Mouse (Mus musculus) stomach, embryonic 14.5 days (tissue): Measurements from ENCODE around the gene Xpo4. TPM values are rescaled to one million over a fixed set of nuclear protein-coding genes. Genes with fewer than 3 reads are reported as not detected.
A peak's percentile ranks its signal among the peaks of the same experiment; 100 is the strongest.

Experiments used
- ATAC-seq: fragments of 200-750 bp; cut with Nextera tagmentation; 2 replicates; pipeline ENCODE4 v1.8.0; 2017; ENCODE audit warnings: low read depth, moderate TSS enrichment; ENCODE audit not compliant: insufficient number of reproducible peaks, insufficient read depth, low FRiP score
- H3K27ac ChIP-seq: fragments of 300-500 bp; sonication (generic); 2 replicates; pipeline ENCODE4 v1.5.1; 2014; ENCODE audit warnings: mild to moderate bottlenecking, low read length, moderate library complexity, mixed read lengths
- H3K27me3 ChIP-seq: fragments of 300-500 bp; sonication (generic); 2 replicates; pipeline ENCODE4 v1.6.1; 2014; ENCODE audit warnings: low read length, control low read depth, mixed read lengths; ENCODE audit not compliant: control insufficient read depth, insufficient read depth
- H3K36me3 ChIP-seq: fragments of 300-500 bp; sonication (generic); 2 replicates; pipeline ENCODE4 v1.6.1; 2014; ENCODE audit warnings: mild to moderate bottlenecking, control low read depth, low read length, moderate library complexity, mixed read lengths; ENCODE audit not compliant: control insufficient read depth, insufficient read depth
- H3K4me1 ChIP-seq: fragments of 300-500 bp; sonication (generic); 2 replicates; pipeline ENCODE4 v1.6.1; 2014; ENCODE audit warnings: low read length, control low read depth, mixed read lengths; ENCODE audit not compliant: control insufficient read depth, insufficient read depth
- H3K4me2 ChIP-seq: fragments of 300-500 bp; sonication (generic); replicated peaks from 2 replicates; pipeline ENCODE4 v1.6.1; 2014; ENCODE audit warnings: low read depth, low read length, control low read depth
- H3K4me3 ChIP-seq: fragments of 300-500 bp; sonication (generic); 2 replicates; pipeline ENCODE4 v1.5.1; 2014; ENCODE audit warnings: low read depth, low read length, control low read depth
- H3K9ac ChIP-seq: fragments of 300-500 bp; sonication (generic); replicated peaks from 2 replicates; pipeline ENCODE4 v1.6.1; 2014; ENCODE audit warnings: low read depth, mild to moderate bottlenecking, control low read depth, low read length, moderate library complexity, mixed read lengths
- H3K9me3 ChIP-seq: fragments of 300-500 bp; sonication (generic); 2 replicates; pipeline ENCODE4 v1.6.1; 2016; ENCODE audit warnings: low read depth, low read length, control low read depth; ENCODE audit not compliant: control insufficient read depth
- WGBS: fragments of 180-500 bp; shearing (Covaris S2); extraction: QIAGEN DNeasy Blood & Tissue Kit; methylation state at CpG from one replicate; pipeline ENCODE4 v1.1.7; 2014; 5-methylcytosine and 5-hydroxymethylcytosine counted together
- polyA plus RNA-seq: library from polyadenylated mRNA; unstranded; fragments of >200 nt; fragmentation: Nextera tagmentation; extraction: Ambion mirVana; gene quantifications from 2 replicates; pipeline ENCODE4 v1.2.1, GENCODE M21; 2014

Xpo4 gene
- 36.1 and 36.2 TPM in 2 replicates for polyA plus RNA-seq

GRCm38 (mm10) chr14:57664822-57665627 is at the start of gene Xpo4:
Xpo4 (minus strand) TSS chr14:57665430.
- WGBS, result under 1% methylated on average over 79 of the region's 80 CpGs
- no peaks in the 10 kb centered on the region for H3K9me3 ChIP-seq
- H3K4me3 ChIP-seq, result peak within 1 kb of the TSS; percentile 86
- H3K9ac ChIP-seq, result peak within 1 kb of the TSS; percentile 91
- no peaks in the 10 kb centered on the region for H3K36me3 ChIP-seq
- peak within 1 kb of the TSS; percentile 59 for H3K4me2 ChIP-seq
- no peaks in the 10 kb centered on the region for H3K27me3 ChIP-seq
- peak; percentile 93 for ATAC-seq
- H3K4me1 ChIP-seq, result peaks cover 6% of the 10 kb centered on the region; the same call in 1 of the 2 replicates
- peak within 1 kb of the TSS; percentile 90 for H3K27ac ChIP-seq

- WGBS, result 97% methylated on average over 1 of the region's 1 CpGs
- Histone ChIP-seq H3K4me1 (peaks cover 13% of the 10 kb centered on the region), H3K4me2 (no peak overlapping the region), H3K27me3 (no peaks in the 10 kb centered on the region), H3K27ac (no peak overlapping the region), H3K4me3 (no peak overlapping the region), H3K9me3 (no peaks in the 10 kb centered on the region), H3K9ac (no peak overlapping the region), H3K36me3 (no peaks in the 10 kb centered on the region)
- ATAC-seq, result no peak
These were observed 47.7 kb upstream of the Xpo4 start for GRCm38 (mm10) chr14:57712884-57713283.

GRCm38 (mm10) chr14:57711059-57711458 is 45.8 kb upstream of the Xpo4 start:
- H3K4me1 ChIP-seq, result peaks cover 20% of the 10 kb centered on the region
- H3K27me3 ChIP-seq, result no peaks in the 10 kb centered on the region
- no peak overlapping the region for H3K4me2 ChIP-seq
- H3K36me3 ChIP-seq, result peaks cover under 1% of the 10 kb centered on the region; the same call in 1 of the 2 replicates
- H3K9me3 ChIP-seq, result no peaks in the 10 kb centered on the region
- H3K4me3 ChIP-seq, result no peak overlapping the region
- no peak overlapping the region for H3K9ac ChIP-seq
- WGBS, result 75% methylated on average over 6 of the region's 6 CpGs
- no peak overlapping the region for H3K27ac ChIP-seq
- no peak for ATAC-seq

GRCm38 (mm10) chr14:57709171-57709570 is 43.9 kb upstream of the Xpo4 start:
- no peak for ATAC-seq
- Histone ChIP-seq H3K4me3 (no peak overlapping the region), H3K9ac (no peak overlapping the region), H3K4me2 (no peak overlapping the region), H3K27ac (no peak overlapping the region), H3K27me3 (no peaks in the 10 kb centered on the region), H3K4me1 (peaks cover 20% of the 10 kb centered on the region), H3K9me3 (no peaks in the 10 kb centered on the region), H3K36me3 (peaks cover 3% of the 10 kb centered on the region)
- WGBS, result 59% methylated on average over 10 of the region's 10 CpGs

DNA sequence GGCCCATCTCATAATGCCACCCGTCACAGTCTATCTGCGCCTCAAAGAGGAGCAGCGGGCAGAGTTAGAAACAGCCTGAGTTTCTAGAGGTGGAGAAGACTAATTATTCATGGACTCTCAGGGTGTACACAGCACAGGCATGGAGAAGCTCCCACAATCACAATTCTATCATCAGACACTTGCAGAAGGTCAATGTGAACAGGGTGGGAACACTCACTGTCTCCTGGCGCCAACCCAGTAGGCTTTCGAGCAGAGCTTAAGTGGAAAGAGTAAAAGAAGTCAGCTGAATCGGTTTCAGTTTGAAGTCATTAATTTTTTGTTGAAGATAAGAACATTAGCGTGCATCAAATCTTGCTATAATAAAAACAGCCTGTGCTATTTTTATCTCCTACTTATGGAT is 43.4 kb upstream of the Xpo4 start:
- Histone ChIP-seq H3K9ac (no peak overlapping the region), H3K9me3 (no peaks in the 10 kb centered on the region), H3K36me3 (peaks cover 3% of the 10 kb centered on the region), H3K4me3 (no peak overlapping the region), H3K4me2 (no peak overlapping the region), H3K4me1 (peaks cover 20% of the 10 kb centered on the region), H3K27ac (no peak overlapping the region), H3K27me3 (no peaks in the 10 kb centered on the region)
- no peak for ATAC-seq
- WGBS, result 66% methylated on average over 7 of the region's 7 CpGs

DNA sequence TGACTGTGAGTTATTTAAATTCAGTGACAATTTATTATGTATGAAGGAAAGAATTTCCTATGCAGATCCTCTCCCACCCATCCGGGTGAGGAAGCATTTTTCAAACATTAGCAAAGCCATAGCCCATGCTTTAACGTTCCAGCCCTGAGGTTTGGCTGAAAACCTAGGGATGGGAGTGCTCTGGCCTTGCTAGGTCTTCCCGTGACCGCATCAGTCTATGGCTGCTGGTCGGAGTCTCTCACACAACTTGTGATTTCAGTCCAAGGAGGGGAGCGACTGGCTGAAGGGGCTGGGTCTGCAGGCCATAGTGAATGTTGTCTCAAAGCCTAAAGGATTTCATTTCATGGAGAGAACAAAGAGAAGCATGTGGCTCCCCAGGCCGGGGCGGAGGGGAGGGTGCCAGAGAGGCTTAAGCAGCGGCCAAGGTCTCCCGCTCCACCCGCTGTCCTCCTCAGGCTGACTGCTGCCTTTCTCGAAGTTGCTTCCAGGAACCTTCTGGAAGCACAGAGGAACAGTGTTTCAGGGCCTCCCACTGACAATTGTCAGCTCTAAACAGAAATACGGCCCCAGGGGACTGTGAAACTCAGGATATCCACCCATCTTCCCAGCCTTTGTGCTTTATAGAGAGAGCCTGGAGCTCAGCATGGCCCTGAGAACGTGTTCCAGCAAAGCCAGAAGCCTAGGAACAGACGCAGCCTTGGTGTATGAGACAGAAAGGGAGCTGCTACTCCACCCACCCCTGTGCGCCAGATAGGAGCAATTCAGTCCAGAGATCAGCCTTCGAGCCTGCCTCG is 42.1 kb upstream of the Xpo4 start:
- WGBS, result 58% methylated on average over 18 of the region's 18 CpGs
- no peak overlapping the region for H3K9ac ChIP-seq
- ATAC-seq, result no peak

GRCm38 (mm10) chr14:57706760-57707099 is 41.5 kb upstream of the Xpo4 start:
- peak overlapping the region; percentile 61; the same call in 1 of the 2 replicates for H3K27ac ChIP-seq
- 81% methylated on average over 4 of the region's 4 CpGs for WGBS

More for the DNA sequence above, 42.1 kb upstream of the Xpo4 start:
- no peak overlapping the region for H3K4me2 ChIP-seq
- no peaks in the 10 kb centered on the region for H3K9me3 ChIP-seq
- no peak overlapping the region for H3K4me3 ChIP-seq
- peak overlapping the region; percentile 61; the same call in 1 of the 2 replicates for H3K27ac ChIP-seq
- H3K4me1 ChIP-seq, result peaks cover 20% of the 10 kb centered on the region
- H3K36me3 ChIP-seq, result peaks cover 4% of the 10 kb centered on the region
- H3K27me3 ChIP-seq, result no peaks in the 10 kb centered on the region

DNA sequence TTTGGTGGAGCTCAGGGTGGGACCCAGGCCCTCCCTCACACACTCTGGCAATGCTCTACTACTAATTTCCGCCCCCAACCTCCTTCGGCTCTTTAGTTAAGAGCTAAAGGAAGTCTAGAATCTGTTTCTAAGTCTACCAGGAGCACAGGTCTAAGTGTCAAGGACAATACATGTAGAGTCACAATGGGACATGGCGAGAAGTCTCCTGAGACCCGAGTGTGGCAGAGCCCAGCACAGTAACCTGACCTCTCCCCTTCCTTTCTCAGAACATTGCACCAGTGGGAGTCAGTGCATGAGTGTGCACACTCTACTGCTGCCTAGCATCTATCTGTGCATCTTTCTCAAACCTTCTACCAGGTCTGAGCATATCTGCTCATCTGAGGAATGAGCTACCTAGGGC is 40.5 kb upstream of the Xpo4 start:
- H3K36me3 ChIP-seq, result peaks cover 10% of the 10 kb centered on the region
- H3K27me3 ChIP-seq, result no peaks in the 10 kb centered on the region
- H3K9ac ChIP-seq, result no peak overlapping the region
- H3K4me1 ChIP-seq, result peaks cover 20% of the 10 kb centered on the region
- WGBS, result 87% methylated on average over 4 of the region's 4 CpGs
- H3K4me2 ChIP-seq, result no peak overlapping the region
- H3K4me3 ChIP-seq, result no peak overlapping the region
- ATAC-seq, result no peak
- no peak overlapping the region for H3K27ac ChIP-seq
- no peaks in the 10 kb centered on the region for H3K9me3 ChIP-seq

More at GRCm38 (mm10) chr14:57706760-57707099, 41.5 kb upstream of the Xpo4 start:
- no peak for ATAC-seq
- H3K4me2 ChIP-seq, result no peak overlapping the region
- no peaks in the 10 kb centered on the region for H3K27me3 ChIP-seq
- H3K4me3 ChIP-seq, result no peak overlapping the region
- H3K36me3 ChIP-seq, result peaks cover 10% of the 10 kb centered on the region
- peaks cover 20% of the 10 kb centered on the region for H3K4me1 ChIP-seq
- H3K9me3 ChIP-seq, result no peaks in the 10 kb centered on the region
- H3K9ac ChIP-seq, result no peak overlapping the region
